Mouse (Mus musculus) testis, adult 2 months (tissue): ENCODE data around the gene Ass1. TPM values are rescaled to one million over a fixed set of nuclear protein-coding genes. Genes with fewer than 3 reads are reported as not detected.
A peak's percentile ranks its signal among the peaks of the same experiment; 100 is the strongest.

ENCODE experiments used
- H3K27ac ChIP-seq: fragments of 200-500 bp; 2 replicates; pipeline ENCODE4 v1.5.1; 2012; ENCODE audit warnings: low read depth, low read length; ENCODE audit not compliant: control insufficient read depth, insufficient read depth
- H3K27me3 ChIP-seq: fragments of 200-500 bp; 2 replicates; pipeline ENCODE4 v1.6.1; 2012; ENCODE audit warnings: mild to moderate bottlenecking, low read length, moderate library complexity; ENCODE audit not compliant: control insufficient read depth, insufficient read depth
- H3K36me3 ChIP-seq: fragments of 200-500 bp; 2 replicates; pipeline ENCODE4 v1.6.1; 2012; ENCODE audit warnings: mild to moderate bottlenecking, low read length; ENCODE audit not compliant: control insufficient read depth, insufficient read depth
- H3K4me1 ChIP-seq: fragments of 200-500 bp; 2 replicates; pipeline ENCODE4 v1.6.1; 2012; ENCODE audit warnings: low read length; ENCODE audit not compliant: control insufficient read depth, insufficient read depth
- H3K4me3 ChIP-seq: fragments of 200-500 bp; 2 replicates; pipeline ENCODE4 v1.5.1; 2012; ENCODE audit warnings: low read depth, mild to moderate bottlenecking, low read length, moderate library complexity, mixed read lengths; ENCODE audit not compliant: control insufficient read depth
- CTCF ChIP-seq: fragments of 200-500 bp; IDR thresholded peaks from 2 replicates; pipeline ENCODE4 v1.5.1; 2012; ENCODE audit warnings: low read depth, mild to moderate bottlenecking, inconsistent platforms, low read length, moderate library complexity; ENCODE audit not compliant: control insufficient read depth, insufficient read depth, insufficient replicate concordance
- POLR2A ChIP-seq: fragments of 200-500 bp; IDR thresholded peaks from 2 replicates; pipeline ENCODE4 v1.6.1; 2012; ENCODE audit warnings: low read depth, mild to moderate bottlenecking, inconsistent platforms, low read length, moderate library complexity; ENCODE audit not compliant: control insufficient read depth
- polyA plus RNA-seq: library from polyadenylated mRNA; depleted of rRNA; stranded (reverse); fragments of >200 nt; gene quantifications from 2 replicates; pipeline ENCODE4 v1.2.3, GENCODE M21; 2012; rRNA removed

Gene Ass1
- polyA plus RNA-seq = 34.6 and 39.8 TPM in 2 replicates

DNA sequence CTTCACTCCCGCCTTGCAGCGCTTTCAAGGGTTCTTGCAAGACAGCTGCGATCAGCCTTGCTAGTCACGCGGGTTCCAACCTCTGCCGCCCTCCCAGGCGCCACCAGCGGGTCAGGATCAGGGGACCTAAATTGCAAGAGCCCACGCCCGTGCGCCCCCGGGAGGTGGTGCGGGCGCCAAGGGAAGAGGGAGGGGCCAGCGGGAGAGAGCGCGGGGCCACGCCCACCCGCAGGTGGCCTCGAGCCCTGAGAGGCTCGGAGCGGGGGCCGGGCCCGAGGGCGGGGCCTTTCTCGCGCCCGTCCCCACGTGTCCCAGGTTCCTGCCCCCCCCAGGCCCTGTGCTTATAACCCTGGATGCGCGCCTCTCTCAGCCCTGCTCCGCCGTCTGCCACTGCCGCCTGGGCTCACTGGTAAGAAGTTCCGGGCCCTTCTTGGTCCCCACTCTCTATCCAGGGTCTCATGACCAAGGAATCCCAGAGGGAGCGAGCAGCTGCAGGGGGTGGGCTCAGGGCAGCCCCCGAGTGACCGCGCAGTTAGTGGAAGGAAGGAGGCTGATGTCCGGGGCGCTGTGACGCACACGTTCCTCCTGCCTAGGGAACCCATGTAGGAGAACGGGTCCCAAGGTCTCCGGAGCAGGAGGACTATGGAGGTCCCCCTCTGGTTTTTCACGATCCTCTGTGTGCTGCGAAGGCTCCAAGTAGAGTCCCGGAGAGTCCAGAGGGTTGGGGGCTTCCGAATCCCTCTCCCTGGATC is at the start of gene Ass1:
Gene Ass1, plus strand, starts transcription at position 277 of the 752 bp plus-strand sequence.
- Histone ChIP-seq H3K27me3 (no peaks in the 10 kb centered on the region), H3K27ac (no peak within 1 kb of the TSS)
- TF ChIP-seq CTCF = no peak
- TF ChIP-seq POLR2A = peak; percentile 15; the same call in 1 of the 2 replicates

DNA sequence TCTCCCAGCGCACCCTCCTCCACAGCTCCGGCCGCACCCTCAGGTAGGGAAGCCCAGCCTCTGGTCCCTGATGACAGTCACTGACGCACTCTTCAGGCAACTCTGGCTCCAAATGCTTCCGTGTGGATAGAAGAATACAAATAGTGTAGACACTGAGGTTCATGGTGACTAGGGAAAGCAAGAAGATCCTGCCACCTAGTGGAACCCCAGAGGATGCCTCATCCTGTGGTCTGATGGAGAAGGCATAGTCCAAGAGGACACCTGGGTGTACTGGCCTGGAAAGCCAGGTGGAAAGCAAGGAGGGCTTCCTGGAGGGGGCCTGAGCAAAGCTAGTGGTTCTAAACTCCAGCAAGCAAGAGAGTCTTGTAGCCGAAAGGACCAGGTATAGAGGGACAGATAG is 49.1 kb upstream of the Ass1 start:
- Histone ChIP-seq H3K27ac (no peak overlapping the region), H3K27me3 (no peaks in the 10 kb centered on the region), H3K36me3 (no peaks in the 10 kb centered on the region), H3K4me3 (no peak overlapping the region), H3K4me1 (no peaks in the 10 kb centered on the region)
- TF ChIP-seq POLR2A = no peak
- TF ChIP-seq CTCF = no peak

More for the DNA sequence above, at the start of gene Ass1:
- Histone ChIP-seq H3K36me3 (no peaks in the 10 kb centered on the region), H3K4me1 (peaks cover 16% of the 10 kb centered on the region), H3K4me3 (peak within 1 kb of the TSS; percentile 76)

DNA sequence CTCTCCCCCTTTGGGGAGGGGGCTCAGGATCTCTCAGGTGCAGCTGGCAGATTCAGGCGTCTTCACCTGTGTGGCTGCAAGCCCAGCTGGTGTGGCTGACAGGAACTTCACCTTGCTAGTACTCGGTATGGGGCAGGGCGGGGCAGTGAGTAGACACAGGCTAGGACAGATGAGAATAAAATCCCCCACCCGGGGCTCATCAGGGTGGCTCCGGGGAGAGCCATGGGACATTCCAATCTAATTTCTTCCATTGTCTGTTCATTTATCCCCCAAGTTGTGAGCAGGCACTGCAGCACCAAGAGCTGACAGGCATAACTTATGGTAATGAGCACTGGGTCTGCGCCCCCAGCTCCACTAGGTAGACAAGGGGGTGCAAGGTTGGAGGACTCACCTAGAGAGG is 47.4 kb upstream of the Ass1 start:
- H3K4me1 ChIP-seq = no peaks in the 10 kb centered on the region
- H3K27me3 ChIP-seq = no peaks in the 10 kb centered on the region
- TF ChIP-seq POLR2A = no peak
- TF ChIP-seq CTCF = no peak
- no peak overlapping the region for H3K27ac ChIP-seq
- no peaks in the 10 kb centered on the region for H3K36me3 ChIP-seq
- no peak overlapping the region for H3K4me3 ChIP-seq

DNA sequence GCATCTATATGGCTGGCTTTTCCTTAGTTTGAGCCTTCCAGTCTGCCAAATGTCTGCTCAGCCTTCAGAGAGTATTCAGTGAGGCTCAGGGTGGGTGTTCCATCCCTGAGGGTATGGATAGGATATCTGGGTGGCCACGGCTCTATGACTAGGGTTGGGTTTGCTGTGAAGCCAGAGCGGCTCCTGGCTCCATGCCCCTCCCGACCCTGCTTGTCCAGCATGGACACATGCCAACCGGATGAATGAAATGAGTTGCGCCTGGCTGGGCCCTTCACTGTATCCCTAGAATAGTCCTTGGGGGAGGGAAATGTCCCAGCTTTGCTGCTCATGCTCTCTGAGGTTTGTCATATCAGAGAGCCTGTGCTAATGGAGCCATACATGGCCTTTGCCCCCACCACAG is 38.5 kb upstream of the Ass1 start:
- no peak for TF ChIP-seq POLR2A
- no peak for TF ChIP-seq CTCF
- H3K4me3 ChIP-seq = no peak overlapping the region

DNA sequence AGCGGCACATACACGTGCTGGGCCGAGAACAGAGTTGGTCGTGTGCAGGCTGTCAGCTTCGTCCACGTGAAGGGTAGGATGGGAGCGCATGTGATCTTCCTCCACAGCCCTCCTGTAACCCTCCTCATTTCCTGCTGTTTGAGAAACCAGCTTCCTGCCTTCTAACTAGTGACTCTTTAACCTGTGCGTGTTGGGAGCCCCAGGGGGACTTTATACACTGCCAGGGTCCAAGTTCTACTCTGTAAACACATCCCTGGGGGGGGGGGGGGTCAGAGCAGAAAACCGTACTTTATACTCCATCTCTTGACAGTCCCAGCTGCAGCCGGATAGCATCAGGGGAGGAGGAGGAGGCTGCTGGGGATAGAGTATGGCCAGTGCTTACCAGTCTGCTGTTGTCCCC is 35.3 kb upstream of the Ass1 start:
- no peak for TF ChIP-seq CTCF
- TF ChIP-seq POLR2A = no peak
- Histone ChIP-seq H3K4me1 (no peaks in the 10 kb centered on the region), H3K4me3 (no peak overlapping the region), H3K27ac (no peak overlapping the region), H3K36me3 (no peaks in the 10 kb centered on the region), H3K27me3 (no peaks in the 10 kb centered on the region)

More for the DNA sequence above, 38.5 kb upstream of the Ass1 start:
- H3K36me3 ChIP-seq = no peaks in the 10 kb centered on the region
- H3K27ac ChIP-seq = no peak overlapping the region
- H3K27me3 ChIP-seq = no peaks in the 10 kb centered on the region
- H3K4me1 ChIP-seq = no peaks in the 10 kb centered on the region

DNA sequence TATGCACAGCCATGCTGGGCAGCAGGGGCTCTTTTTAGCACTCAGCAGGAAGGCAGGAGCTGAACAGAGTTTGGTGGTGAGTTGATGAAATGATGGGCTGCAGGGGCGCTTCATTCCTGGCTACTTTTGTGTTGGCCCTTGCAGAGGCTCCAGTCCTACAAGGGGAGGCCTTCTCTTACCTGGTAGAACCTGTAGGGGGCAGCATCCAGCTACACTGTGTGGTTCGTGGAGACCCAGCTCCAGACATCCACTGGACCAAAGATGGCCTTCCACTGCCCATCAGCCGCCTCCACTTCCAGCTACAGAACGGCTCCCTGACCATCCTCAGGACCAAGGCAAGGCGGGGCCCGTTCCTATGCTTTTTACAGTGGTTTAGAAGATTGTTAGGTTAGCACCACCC is 34.4 kb upstream of the Ass1 start:
- H3K4me3 ChIP-seq = no peak overlapping the region
- peak; percentile 61; the same call in 1 of the 2 replicates for TF ChIP-seq CTCF
- no peak for TF ChIP-seq POLR2A
- H3K36me3 ChIP-seq = no peaks in the 10 kb centered on the region
- no peaks in the 10 kb centered on the region for H3K27me3 ChIP-seq
- no peaks in the 10 kb centered on the region for H3K4me1 ChIP-seq
- no peak overlapping the region for H3K27ac ChIP-seq

DNA sequence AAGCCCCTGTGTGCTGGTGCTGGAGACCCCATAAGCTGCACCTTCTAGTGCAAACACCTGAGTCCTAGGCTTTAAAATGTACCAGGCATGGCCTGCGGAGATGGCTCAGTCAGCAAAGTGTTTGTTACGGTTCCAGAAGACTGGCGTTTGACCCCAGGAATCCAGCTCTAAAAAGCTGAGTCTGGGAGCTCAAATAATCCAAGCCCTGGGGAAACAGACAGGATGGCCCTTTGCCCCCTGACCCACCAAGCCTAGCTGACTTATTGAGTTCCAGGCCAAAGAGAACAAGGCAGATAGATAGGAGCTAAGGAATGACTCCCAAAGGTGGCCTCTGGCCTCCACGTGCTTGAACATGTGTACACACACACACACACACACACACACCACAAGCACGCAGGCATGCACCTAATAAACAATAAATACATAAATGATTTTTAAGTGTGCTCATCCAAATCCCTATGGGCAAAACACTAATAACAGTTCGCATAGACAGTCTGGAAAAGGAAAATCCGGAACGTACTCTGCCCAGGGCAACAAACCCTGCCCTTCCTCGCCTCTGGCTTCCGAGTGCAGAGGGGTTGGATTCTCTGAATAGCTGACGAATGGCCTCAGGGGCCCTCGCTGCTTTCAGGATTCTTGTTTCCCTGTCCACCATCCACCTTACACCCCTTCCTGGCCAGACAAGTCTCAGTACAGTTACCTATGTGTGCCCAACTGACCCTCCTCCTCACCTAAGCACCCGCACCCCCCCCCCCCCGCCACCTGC is 32.3 kb upstream of the Ass1 start:
- H3K27ac ChIP-seq = no peak overlapping the region
- H3K27me3 ChIP-seq = no peaks in the 10 kb centered on the region
- TF ChIP-seq CTCF = no peak
- no peak for TF ChIP-seq POLR2A
- H3K4me3 ChIP-seq = no peak overlapping the region
- no peaks in the 10 kb centered on the region for H3K4me1 ChIP-seq
- no peaks in the 10 kb centered on the region for H3K36me3 ChIP-seq
